Mouse (Mus musculus): ENCODE results near the gene Pi4k2a. TPM values are rescaled to one million over a fixed set of nuclear protein-coding genes. Genes with fewer than 3 reads are reported as not detected.

The Pi4k2a gene
- total RNA-seq, 2 experiments from 2014 or later: 2.1 to 3.4 TPM

- ATAC-seq (replicated peaks; ENCODE audit: low FRiP score, poor library complexity, severe bottlenecking): no peak
Measured at GRCm38 (mm10) chr19:42129509-42130293, 39.4 kb downstream of the Pi4k2a start.

- ATAC-seq (replicated peaks; ENCODE audit: low FRiP score, poor library complexity, severe bottlenecking): no peak
Measured at GRCm38 (mm10) chr19:42130294-42130606, 40.0 kb downstream of the Pi4k2a start.

- ATAC-seq (replicated peaks; ENCODE audit: low FRiP score, poor library complexity, severe bottlenecking): no peak
Measured at GRCm38 (mm10) chr19:42131101-42131500, 40.8 kb downstream of the Pi4k2a start.

- no peak for ATAC-seq (replicated peaks; ENCODE audit: low FRiP score, poor library complexity, severe bottlenecking)
Measured at GRCm38 (mm10) chr19:42135070-42135469, 44.8 kb downstream of the Pi4k2a start.

GRCm38 (mm10) chr19:42136126-42136525, 45.9 kb downstream of the Pi4k2a start:
- no peak for ATAC-seq (replicated peaks; ENCODE audit: low FRiP score, poor library complexity, severe bottlenecking)

GRCm38 (mm10) chr19:42137167-42137672, 47.0 kb downstream of the Pi4k2a start:
- no peak for ATAC-seq (replicated peaks; ENCODE audit: low FRiP score, poor library complexity, severe bottlenecking)

GRCm38 (mm10) chr19:42138517-42139285, 48.4 kb downstream of the Pi4k2a start:
- ATAC-seq (replicated peaks; ENCODE audit: low FRiP score, poor library complexity, severe bottlenecking): no peak

DNA sequence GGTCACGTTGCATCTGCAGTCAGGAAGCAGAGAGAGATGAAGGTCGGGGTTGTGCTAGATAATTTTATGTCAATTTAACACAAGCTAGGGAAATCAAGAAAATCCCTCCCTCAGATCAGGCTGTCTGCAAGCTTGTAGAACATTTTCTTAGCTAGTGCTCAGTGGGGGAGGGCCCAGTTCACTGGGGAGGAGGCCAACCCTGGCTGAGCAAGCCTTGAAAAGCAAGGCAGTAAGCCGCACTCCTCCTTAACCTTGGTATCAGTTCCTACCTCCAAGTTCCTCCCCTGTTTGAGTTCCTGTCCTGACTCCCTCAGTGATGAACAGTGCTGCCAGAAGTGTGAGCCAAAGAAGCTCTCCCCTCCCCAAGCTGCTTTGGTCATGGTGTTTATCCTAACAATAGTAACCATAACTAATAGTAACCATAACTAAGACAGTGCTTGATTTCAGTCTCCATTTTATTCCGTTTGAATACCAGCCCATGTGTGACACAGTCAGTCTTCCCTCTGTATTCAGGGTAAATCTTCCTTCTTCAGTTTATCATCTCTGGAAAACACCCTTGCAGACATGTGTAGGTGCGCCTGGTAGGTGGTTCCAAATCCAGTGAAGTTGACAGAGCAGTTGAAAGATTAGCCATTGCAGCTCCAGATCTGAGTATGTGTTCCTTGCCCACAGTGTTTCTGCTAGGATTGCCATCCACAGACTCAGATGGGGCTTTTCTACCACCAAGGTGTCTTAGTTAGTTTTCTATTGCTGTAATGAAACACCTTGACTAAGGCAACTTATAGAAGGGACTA, 49.7 kb downstream of the Pi4k2a start:
- ATAC-seq (replicated peaks; ENCODE audit: low FRiP score, poor library complexity, severe bottlenecking): no peak

DNA sequence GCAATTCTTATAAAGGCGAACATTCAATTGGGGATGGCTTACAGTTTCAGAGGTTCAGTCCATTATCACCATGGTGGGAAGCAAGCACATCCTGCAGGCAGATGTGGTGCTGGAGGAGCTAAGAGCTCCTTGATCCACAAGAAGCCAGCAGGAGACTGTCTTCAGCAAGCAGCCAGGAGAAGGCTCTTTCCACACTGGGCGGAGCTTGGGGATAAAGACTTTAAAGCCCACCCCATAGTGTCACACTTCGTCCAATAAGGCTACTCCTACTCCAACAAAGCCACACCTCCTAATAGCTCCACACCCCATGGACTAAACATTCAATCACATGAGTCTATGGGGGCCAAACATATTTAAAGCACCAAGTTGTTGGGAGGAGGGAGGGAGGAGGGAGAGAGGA, 51.7 kb downstream of the Pi4k2a start:
- no peak for ATAC-seq (replicated peaks; ENCODE audit: low FRiP score, poor library complexity, severe bottlenecking)

DNA sequence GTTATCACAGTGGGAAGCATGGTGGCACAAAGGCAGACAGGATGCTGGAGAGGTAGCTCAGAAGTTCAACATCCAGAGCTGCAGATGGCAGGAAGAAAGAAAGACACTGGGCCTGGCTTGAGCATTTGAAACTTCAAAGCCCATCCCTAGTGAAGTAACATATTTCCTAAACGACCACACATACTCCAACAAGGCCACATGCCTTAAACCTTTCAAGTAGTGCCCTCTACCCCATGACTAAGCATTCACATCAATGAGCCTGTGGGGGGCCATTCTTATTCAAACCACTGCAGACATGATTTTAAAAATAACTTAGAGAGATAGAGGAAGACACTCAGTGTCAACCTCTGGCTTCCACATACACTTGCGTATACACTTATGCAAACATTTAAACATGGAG, 52.5 kb downstream of the Pi4k2a start:
- ATAC-seq (replicated peaks; ENCODE audit: low FRiP score, poor library complexity, severe bottlenecking): no peak

- no peak for ATAC-seq (replicated peaks; ENCODE audit: low FRiP score, poor library complexity, severe bottlenecking)
Measured at GRCm38 (mm10) chr19:42144067-42144466, 53.8 kb downstream of the Pi4k2a start.

GRCm38 (mm10) chr19:42144541-42145167, 54.4 kb downstream of the Pi4k2a start:
- no peak for ATAC-seq (replicated peaks; ENCODE audit: low FRiP score, poor library complexity, severe bottlenecking)

DNA sequence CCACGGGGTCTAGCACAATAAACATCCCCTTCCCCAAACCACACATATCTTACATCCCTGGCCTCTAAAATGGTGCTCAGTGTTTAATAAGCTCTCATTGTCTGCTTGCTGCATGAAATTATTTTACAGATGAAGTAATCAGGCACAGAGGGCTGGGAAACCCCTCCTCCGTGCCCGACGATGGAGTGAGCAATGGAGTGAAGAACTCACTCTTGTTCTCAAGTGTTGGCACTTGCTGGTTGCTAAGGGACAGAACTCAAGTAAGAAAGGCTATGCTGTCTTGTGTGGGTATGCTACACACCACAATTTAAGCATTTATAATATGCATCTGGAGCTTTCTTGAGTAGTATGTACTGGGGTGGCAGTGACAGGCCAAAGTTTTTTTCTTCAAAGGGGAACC, 54.9 kb downstream of the Pi4k2a start:
- no peak for ATAC-seq (replicated peaks; ENCODE audit: low FRiP score, poor library complexity, severe bottlenecking)

DNA sequence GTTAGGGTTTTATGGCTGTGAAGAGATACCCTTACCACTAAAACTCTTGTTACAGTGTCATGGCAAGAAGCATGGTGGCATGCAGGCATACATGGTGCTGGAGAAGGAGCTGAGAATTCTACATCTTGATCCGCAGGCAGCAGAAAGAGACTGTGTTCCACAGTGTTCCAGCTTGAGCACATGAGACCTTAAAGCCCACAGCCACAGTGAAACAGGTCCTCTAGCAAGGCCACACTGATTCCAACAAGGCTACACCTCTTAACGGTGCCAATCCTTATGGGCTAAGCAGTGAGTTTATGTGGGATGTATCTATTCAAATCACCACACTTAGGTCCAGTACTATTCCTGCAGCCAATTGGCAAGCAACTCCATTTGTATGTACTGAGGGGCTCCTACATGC, 55.5 kb downstream of the Pi4k2a start:
- no peak for ATAC-seq (replicated peaks; ENCODE audit: low FRiP score, poor library complexity, severe bottlenecking)

DNA sequence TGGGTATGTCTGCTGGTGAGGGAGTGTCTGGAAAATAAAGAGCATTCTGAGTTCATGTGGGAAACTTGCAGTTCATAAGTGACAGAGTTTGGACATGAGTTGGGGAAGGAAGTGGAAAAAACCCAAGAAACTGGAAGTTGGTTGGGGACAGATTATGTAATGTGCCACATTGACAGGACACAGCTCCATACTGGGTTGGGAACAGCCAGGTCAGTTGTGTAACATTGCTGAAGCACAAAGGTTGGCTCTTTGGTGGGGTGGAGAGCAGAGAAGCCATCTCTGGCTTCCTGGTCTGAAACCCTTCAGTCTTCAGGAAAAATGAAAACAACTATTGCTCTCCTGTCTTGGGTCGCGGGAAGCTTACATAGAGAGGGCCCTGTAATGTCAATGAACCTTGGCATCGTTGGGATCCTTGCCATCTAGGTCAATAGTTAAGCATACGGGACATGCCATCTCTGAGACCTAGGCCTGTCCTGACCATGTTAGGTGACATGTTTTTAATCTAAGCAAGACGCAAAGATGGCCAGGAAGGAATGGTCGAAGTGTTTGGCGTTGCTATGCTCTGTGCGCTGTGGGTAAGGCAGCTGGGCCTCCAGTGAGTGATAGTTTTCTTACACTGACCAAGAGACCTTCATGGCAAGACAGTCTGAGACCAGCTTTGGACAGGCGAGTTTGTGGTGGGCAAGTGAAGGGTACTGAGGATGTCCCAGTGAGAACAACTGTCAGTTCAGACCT, 56.2 kb downstream of the Pi4k2a start:
- ATAC-seq (replicated peaks; ENCODE audit: low FRiP score, poor library complexity, severe bottlenecking): no peak

DNA sequence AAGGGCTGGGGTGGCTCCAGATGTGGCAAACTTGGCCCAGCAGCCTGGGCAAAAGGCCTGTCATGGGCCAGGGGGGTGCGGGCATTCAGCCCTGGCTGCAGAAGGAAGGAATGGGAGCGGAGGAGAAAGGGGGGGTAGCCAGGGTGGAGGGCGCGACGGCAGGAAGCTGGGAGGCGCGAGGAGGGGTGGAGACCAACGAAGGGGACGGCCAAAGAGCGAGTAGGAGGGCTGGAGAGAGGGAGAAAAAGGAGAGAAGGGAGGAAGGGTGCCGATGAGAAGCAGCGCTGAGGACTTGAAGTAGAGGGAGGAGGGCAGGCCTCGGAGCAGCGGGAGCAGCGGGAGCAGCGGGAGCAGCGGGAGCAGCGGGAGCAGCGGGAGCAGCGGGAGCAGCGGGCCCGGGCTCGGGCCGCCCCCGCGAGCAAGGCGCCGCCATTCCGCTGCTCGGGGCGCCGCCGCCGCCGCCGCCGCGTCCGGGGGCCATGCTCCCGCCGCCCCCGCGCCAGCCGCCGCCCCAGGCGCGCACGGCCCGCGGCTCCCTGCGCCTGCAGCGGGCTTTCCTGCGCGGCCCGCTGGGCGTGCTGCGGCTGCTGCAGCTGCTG, 57.0 kb downstream of the Pi4k2a start, which contains the start of gene Marveld1:
Gene Marveld1, plus strand, starts transcription at position 231 of the 599 bp plus-strand sequence.
- no peak for ATAC-seq (replicated peaks; ENCODE audit: low FRiP score, poor library complexity, severe bottlenecking)

GRCm38 (mm10) chr19:42147769-42148568, 57.7 kb downstream of the Pi4k2a start:
- no peak for ATAC-seq (replicated peaks; ENCODE audit: low FRiP score, poor library complexity, severe bottlenecking)

- ATAC-seq (replicated peaks; ENCODE audit: low FRiP score, poor library complexity, severe bottlenecking): no peak
Measured at GRCm38 (mm10) chr19:42148569-42148860, 58.2 kb downstream of the Pi4k2a start.

Measured in erythroid progenitor cell, adult 5-6 weeks (primary cell).